Mouse (Mus musculus) liver, embryonic 14.5 days (tissue): Measurements from ENCODE around the gene 4931414P19Rik.

Source experiments
- CTCF ChIP-seq: IDR thresholded peaks from 2 replicates; pipeline ENCODE4 v1.5.1; 2016; ENCODE audit warnings: antibody characterized with exemption, low read depth, control low read depth
- EP300 ChIP-seq: IDR thresholded peaks from 2 replicates; pipeline ENCODE4 v1.6.1; 2016; ENCODE audit warnings: antibody characterized with exemption, low read depth

DNA sequence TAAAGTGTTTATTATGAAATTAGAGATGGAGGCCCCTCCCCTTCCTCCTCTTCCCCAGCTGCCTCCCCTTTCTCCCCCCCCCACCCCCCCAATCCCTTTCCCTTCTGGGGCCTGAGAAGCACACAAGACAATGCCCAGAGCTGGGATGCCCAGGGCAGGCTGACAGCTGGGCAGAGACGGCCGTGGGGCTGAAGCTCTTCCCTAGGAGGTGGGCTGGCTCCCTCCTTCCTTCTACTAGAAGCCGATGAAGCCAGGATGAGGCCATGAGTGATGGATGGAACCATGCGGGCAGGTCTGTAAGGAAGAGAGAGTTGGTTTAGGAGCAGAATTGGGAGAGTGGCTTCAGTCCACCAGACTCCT lies 25.4 kb upstream of the 4931414P19Rik start:
- no peak for TF ChIP-seq CTCF
- no peak for TF ChIP-seq EP300
